Mouse (Mus musculus) kidney, embryonic 14.5 days (tissue): Measurements from ENCODE around the gene Mep1a. TPM values are rescaled to one million over a fixed set of nuclear protein-coding genes. Genes with fewer than 3 reads are reported as not detected.

ENCODE experiments used
- ATAC-seq: fragments of 200-750 bp; cut with Nextera tagmentation; 2 replicates; pipeline ENCODE4 v1.8.0; 2017; ENCODE audit warnings: moderate number of reproducible peaks, mild to moderate bottlenecking, moderate TSS enrichment, moderate library complexity; ENCODE audit not compliant: low FRiP score, low TSS enrichment
- H3K27ac ChIP-seq: fragments of 300-500 bp; sonication (generic); 2 replicates; pipeline ENCODE4 v1.5.1; 2014; ENCODE audit warnings: low read depth, mild to moderate bottlenecking, low read length, moderate library complexity, mixed read lengths
- H3K27me3 ChIP-seq: fragments of 300-500 bp; sonication (generic); 2 replicates; pipeline ENCODE4 v1.6.1; 2014; ENCODE audit warnings: mild to moderate bottlenecking, low read length; ENCODE audit not compliant: control insufficient read depth, insufficient read depth
- H3K36me3 ChIP-seq: fragments of 300-500 bp; sonication (generic); 2 replicates; pipeline ENCODE4 v1.6.1; 2014; ENCODE audit warnings: low read length, mixed read lengths; ENCODE audit not compliant: control insufficient read depth, insufficient read depth
- H3K4me1 ChIP-seq: fragments of 300-500 bp; sonication (generic); 2 replicates; pipeline ENCODE4 v1.6.1; 2014; ENCODE audit warnings: low read length, mixed read lengths; ENCODE audit not compliant: control insufficient read depth, insufficient read depth
- H3K4me2 ChIP-seq: fragments of 300-500 bp; sonication (generic); replicated peaks from 2 replicates; pipeline ENCODE4 v1.6.1; 2014; ENCODE audit warnings: low read depth, mild to moderate bottlenecking, low read length
- H3K4me3 ChIP-seq: fragments of 300-500 bp; sonication (generic); 2 replicates; pipeline ENCODE4 v1.5.1; 2014; ENCODE audit warnings: mild to moderate bottlenecking, low read length
- H3K9ac ChIP-seq: fragments of 300-500 bp; sonication (generic); 2 replicates; pipeline ENCODE4 v1.6.1; 2014; ENCODE audit warnings: low read depth, mild to moderate bottlenecking, low read length, moderate library complexity
- H3K9me3 ChIP-seq: fragments of 300-500 bp; sonication (generic); 2 replicates; pipeline ENCODE4 v1.6.1; 2016; ENCODE audit warnings: low read length; ENCODE audit not compliant: control insufficient read depth
- WGBS: fragments of 180-500 bp; shearing (Covaris S2); extraction: QIAGEN DNeasy Blood & Tissue Kit; methylation state at CpG from one replicate; pipeline ENCODE4 v1.1.7; 2014; 5-methylcytosine and 5-hydroxymethylcytosine counted together
- polyA plus RNA-seq: library from polyadenylated mRNA; unstranded; fragments of >200 nt; fragmentation: Nextera tagmentation; extraction: Ambion mirVana; gene quantifications from 2 replicates; pipeline ENCODE4 v1.2.1, GENCODE M21; 2014

Mep1a gene
- polyA plus RNA-seq, 1 experiment from 2014 or later, result 12.8 TPM

GRCm38 (mm10) chr17:43520166-43520565, 17.6 kb upstream of the Mep1a start:
- 68% methylated on average over 3 of the region's 3 CpGs for WGBS
- H3K27me3 ChIP-seq, result no peaks in the 10 kb centered on the region
- no peak overlapping the region for H3K4me3 ChIP-seq
- H3K9ac ChIP-seq, result no peak overlapping the region
- H3K27ac ChIP-seq, result no peak overlapping the region
- ATAC-seq, result no peak
- no peaks in the 10 kb centered on the region for H3K4me1 ChIP-seq
- no peaks in the 10 kb centered on the region for H3K36me3 ChIP-seq
- no peaks in the 10 kb centered on the region; the same call in 1 of the 2 replicates for H3K9me3 ChIP-seq
- no peak overlapping the region for H3K4me2 ChIP-seq

GRCm38 (mm10) chr17:43518644-43519409, 16.2 kb upstream of the Mep1a start:
- Histone ChIP-seq H3K27me3 (no peaks in the 10 kb centered on the region), H3K9me3 (peaks cover 9% of the 10 kb centered on the region; the same call in 1 of the 2 replicates), H3K27ac (no peak overlapping the region), H3K36me3 (no peaks in the 10 kb centered on the region), H3K9ac (no peak overlapping the region), H3K4me2 (no peak overlapping the region), H3K4me3 (no peak overlapping the region), H3K4me1 (no peaks in the 10 kb centered on the region)
- 29% methylated on average over 18 of the region's 18 CpGs for WGBS
- peak; percentile 76 for ATAC-seq

GRCm38 (mm10) chr17:43510782-43511181, 8.2 kb upstream of the Mep1a start:
- H3K4me2 ChIP-seq, result no peak overlapping the region
- no peak overlapping the region for H3K4me3 ChIP-seq
- 39% methylated on average over 4 of the region's 4 CpGs for WGBS
- no peaks in the 10 kb centered on the region for H3K4me1 ChIP-seq
- no peaks in the 10 kb centered on the region for H3K27me3 ChIP-seq
- no peaks in the 10 kb centered on the region for H3K36me3 ChIP-seq
- H3K9me3 ChIP-seq, result peaks cover 9% of the 10 kb centered on the region; the same call in 1 of the 2 replicates
- no peak overlapping the region for H3K27ac ChIP-seq
- ATAC-seq, result no peak
- H3K9ac ChIP-seq, result no peak overlapping the region

- no peak overlapping the region for H3K4me2 ChIP-seq
- 43% methylated on average over 6 of the region's 6 CpGs for WGBS
- no peak; the same call in 1 of the 2 replicates for ATAC-seq
- H3K36me3 ChIP-seq, result no peaks in the 10 kb centered on the region
- 0 out of 2 replicates have a peak, but pooled peaks cover 5% of the 10 kb centered on the region for H3K4me1 ChIP-seq
- H3K27me3 ChIP-seq, result no peaks in the 10 kb centered on the region
- no peak overlapping the region for H3K9ac ChIP-seq
- H3K4me3 ChIP-seq, result no peak overlapping the region
- no peak overlapping the region for H3K27ac ChIP-seq
- H3K9me3 ChIP-seq, result no peaks in the 10 kb centered on the region
Observed at GRCm38 (mm10) chr17:43504594-43504934, 2.0 kb upstream of the Mep1a start.

GRCm38 (mm10) chr17:43503861-43504593, 1.4 kb upstream of the Mep1a start:
- Histone ChIP-seq H3K27me3 (no peaks in the 10 kb centered on the region), H3K9ac (no peak overlapping the region), H3K4me1 (0 out of 2 replicates have a peak, but pooled peaks cover 5% of the 10 kb centered on the region), H3K27ac (no peak overlapping the region), H3K9me3 (no peaks in the 10 kb centered on the region), H3K4me2 (no peak overlapping the region), H3K4me3 (no peak overlapping the region), H3K36me3 (no peaks in the 10 kb centered on the region)
- ATAC-seq, result peak; percentile 84
- WGBS, result 39% methylated on average over 4 of the region's 4 CpGs

- Histone ChIP-seq H3K4me1 (0 out of 2 replicates have a peak, but pooled peaks cover 5% of the 10 kb centered on the region), H3K4me2 (no peak overlapping the region), H3K27ac (no peak overlapping the region), H3K9ac (no peak overlapping the region), H3K27me3 (no peaks in the 10 kb centered on the region), H3K4me3 (no peak overlapping the region), H3K9me3 (no peaks in the 10 kb centered on the region), H3K36me3 (no peaks in the 10 kb centered on the region)
- WGBS, result 87% methylated on average over 5 of the region's 5 CpGs
- no peak for ATAC-seq
Observed at GRCm38 (mm10) chr17:43501631-43502030, 981 bp downstream of the Mep1a start.

- no peak for ATAC-seq
- Histone ChIP-seq H3K27me3 (no peaks in the 10 kb centered on the region), H3K9me3 (no peaks in the 10 kb centered on the region), H3K27ac (no peak overlapping the region), H3K9ac (no peak overlapping the region), H3K4me3 (no peak overlapping the region), H3K4me2 (no peak overlapping the region), H3K4me1 (0 out of 2 replicates have a peak, but pooled peaks cover 5% of the 10 kb centered on the region), H3K36me3 (no peaks in the 10 kb centered on the region)
- WGBS, result 84% methylated on average over 3 of the region's 3 CpGs
Observed at GRCm38 (mm10) chr17:43501223-43501622, 1.4 kb downstream of the Mep1a start.

- H3K27ac ChIP-seq, result no peak overlapping the region
- H3K36me3 ChIP-seq, result no peaks in the 10 kb centered on the region
- H3K4me1 ChIP-seq, result 0 out of 2 replicates have a peak, but pooled peaks cover 5% of the 10 kb centered on the region
- WGBS, result 73% methylated on average over 1 of the region's 1 CpGs
- H3K9me3 ChIP-seq, result no peaks in the 10 kb centered on the region
- no peak overlapping the region for H3K4me3 ChIP-seq
- no peaks in the 10 kb centered on the region for H3K27me3 ChIP-seq
- no peak overlapping the region for H3K9ac ChIP-seq
- H3K4me2 ChIP-seq, result no peak overlapping the region
- ATAC-seq, result no peak; the same call in 1 of the 2 replicates
Observed at GRCm38 (mm10) chr17:43500513-43500912, 2.1 kb downstream of the Mep1a start.

- H3K27me3 ChIP-seq, result no peaks in the 10 kb centered on the region
- no peak overlapping the region for H3K27ac ChIP-seq
- 74% methylated on average over 4 of the region's 4 CpGs for WGBS
Observed at GRCm38 (mm10) chr17:43497521-43497920, 5.1 kb downstream of the Mep1a start.

More at GRCm38 (mm10) chr17:43497521-43497920, 5.1 kb downstream of the Mep1a start:
- ATAC-seq, result no peak
- H3K36me3 ChIP-seq, result no peaks in the 10 kb centered on the region
- H3K4me2 ChIP-seq, result no peak overlapping the region
- no peak overlapping the region for H3K9ac ChIP-seq
- no peaks in the 10 kb centered on the region for H3K9me3 ChIP-seq
- H3K4me3 ChIP-seq, result no peak overlapping the region
- H3K4me1 ChIP-seq, result no peaks in the 10 kb centered on the region
